Mouse (Mus musculus) myocyte (in vitro differentiated cells): ENCODE measurements around the gene Tex52.

Experiments
- CEBPB ChIP-seq: IDR thresholded peaks from 2 replicates; pipeline ENCODE4 v1.6.1; 2011; ENCODE audit warnings: mild to moderate bottlenecking, moderate library complexity; ENCODE audit not compliant: poor library complexity, insufficient read depth, severe bottlenecking
- E2F4 ChIP-seq: IDR thresholded peaks from one replicate; pipeline ENCODE4 v1.6.1; 2011; ENCODE audit warnings: mild to moderate bottlenecking, control low read depth, moderate library complexity; ENCODE audit not compliant: insufficient read depth
- MAX ChIP-seq: IDR thresholded peaks from one replicate; pipeline ENCODE4 v1.6.1; 2011; ENCODE audit warnings: low read depth, mild to moderate bottlenecking, control low read depth
- MYOD1 ChIP-seq, 3 experiments: IDR thresholded peaks; one replicate each; pipeline ENCODE4 v1.6.1; 2011; ENCODE audit warnings: control low read depth in 2 of 3, low read depth in 2 of 3, mild to moderate bottlenecking in 2 of 3, moderate library complexity in 1 of 3; ENCODE audit not compliant: insufficient read length in 2 of 3, control insufficient read depth in 1 of 3
- MYOG ChIP-seq, 3 experiments: IDR thresholded peaks; one replicate each; pipeline ENCODE4 v1.6.1; 2011; ENCODE audit warnings: control low read depth in 2 of 3, low read depth in 2 of 3, mild to moderate bottlenecking in 2 of 3; ENCODE audit not compliant: insufficient read length in 2 of 3, control insufficient read depth in 1 of 3, insufficient read depth in 1 of 3
- POLR2A ChIP-seq: IDR thresholded peaks from one replicate; pipeline ENCODE4 v1.6.1; 2011; ENCODE audit warnings: low read depth, mild to moderate bottlenecking, control low read depth, moderate library complexity; ENCODE audit not compliant: insufficient read length
- REST ChIP-seq: IDR thresholded peaks from one replicate; pipeline ENCODE4 v1.6.1; 2011; ENCODE audit warnings: mild to moderate bottlenecking, control low read depth, moderate library complexity; ENCODE audit not compliant: insufficient read depth, insufficient read length
- SRF ChIP-seq: IDR thresholded peaks from one replicate; pipeline ENCODE4 v1.6.1; 2011; ENCODE audit warnings: low read depth; ENCODE audit not compliant: control insufficient read depth, insufficient read length
- TCF12 ChIP-seq: IDR thresholded peaks from one replicate; pipeline ENCODE4 v1.6.1; 2011; ENCODE audit warnings: mild to moderate bottlenecking, control low read depth; ENCODE audit not compliant: poor library complexity, insufficient read depth, severe bottlenecking
- TCF3 ChIP-seq: IDR thresholded peaks from one replicate; pipeline ENCODE4 v1.6.1; 2011; ENCODE audit warnings: low read depth, control low read depth; ENCODE audit not compliant: insufficient read length
- USF1 ChIP-seq: IDR thresholded peaks from one replicate; pipeline ENCODE4 v1.6.1; 2011; ENCODE audit warnings: low read depth, mild to moderate bottlenecking, control low read depth, moderate library complexity

DNA sequence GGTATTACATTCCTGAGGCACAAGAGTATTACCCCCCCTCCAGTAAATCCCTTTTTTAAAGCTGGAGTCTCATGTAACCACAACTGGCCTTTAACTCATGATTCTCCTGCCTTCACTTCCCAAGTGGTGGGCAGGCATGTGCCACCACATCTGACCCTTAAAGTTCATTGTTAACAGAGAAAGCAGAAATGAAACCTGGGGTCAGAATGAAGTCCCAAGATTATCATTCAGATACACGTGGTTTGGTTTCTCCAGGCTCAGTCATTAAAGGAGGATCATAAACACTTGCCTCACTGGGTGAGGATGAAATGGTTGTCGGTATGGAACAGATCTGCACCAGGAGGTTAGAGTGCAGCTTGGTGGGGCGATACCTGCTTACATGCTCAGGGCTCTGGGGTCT, 6.0 kb downstream of the Tex52 start:
- TF ChIP-seq POLR2A (no peak), MAX (no peak), MYOD1 (IDR thresholded peaks at IDR 0.05; ENCODE audit: control insufficient read depth in 1 of 3, insufficient read length in 2 of 3, low read depth in 2 of 3) (no peak), USF1 (no peak), E2F4 (no peak), MYOG (IDR thresholded peaks at IDR 0.05; ENCODE audit: control insufficient read depth in 1 of 3, insufficient read depth in 1 of 3, insufficient read length in 2 of 3, low read depth in 2 of 3) (no peak), SRF (no peak), TCF3 (no peak), TCF12 (no peak), CEBPB (no peak), REST (no peak)
